Mouse (Mus musculus) heart, postnatal 0 days (tissue): ENCODE results near the gene Moap1.

ENCODE experiments used
- CTCF ChIP-seq: IDR thresholded peaks from 2 replicates; pipeline ENCODE4 v1.5.1; 2016; ENCODE audit warnings: antibody characterized with exemption, control low read depth, low read depth
- EP300 ChIP-seq: IDR thresholded peaks from 2 replicates; pipeline ENCODE4 v1.6.1; 2016; ENCODE audit warnings: antibody characterized with exemption, low read depth

- TF ChIP-seq CTCF (peak; percentile 41), EP300 (no peak)
Measured at GRCm38 (mm10) chr12:102779452-102779851, 36.0 kb upstream of the Moap1 start.
